Mouse (Mus musculus) brain, embryonic 14.5 days (tissue): ENCODE measurements at regions not wholly inside any gene's neighbourhood (a gene's known extent, or its start where the extent isn't known, plus 50 kb on each side); places are given as distances from the start of the nearest gene placed in this dataset.

ENCODE experiments used
- CTCF ChIP-seq: fragments of 200-500 bp; IDR thresholded peaks from 2 replicates; pipeline ENCODE4 v1.5.1; 2012; ENCODE audit warnings: inconsistent platforms, mild to moderate bottlenecking, moderate library complexity, borderline replicate concordance; ENCODE audit not compliant: insufficient read depth, insufficient read length; ENCODE audit errors: extremely low read depth
- POLR2A ChIP-seq: fragments of 200-500 bp; IDR thresholded peaks from 2 replicates; pipeline ENCODE4 v1.6.1; 2012; ENCODE audit warnings: mild to moderate bottlenecking, inconsistent platforms, borderline replicate concordance; ENCODE audit not compliant: poor library complexity, insufficient read depth, insufficient read length, severe bottlenecking; ENCODE audit errors: extremely low read depth

DNA sequence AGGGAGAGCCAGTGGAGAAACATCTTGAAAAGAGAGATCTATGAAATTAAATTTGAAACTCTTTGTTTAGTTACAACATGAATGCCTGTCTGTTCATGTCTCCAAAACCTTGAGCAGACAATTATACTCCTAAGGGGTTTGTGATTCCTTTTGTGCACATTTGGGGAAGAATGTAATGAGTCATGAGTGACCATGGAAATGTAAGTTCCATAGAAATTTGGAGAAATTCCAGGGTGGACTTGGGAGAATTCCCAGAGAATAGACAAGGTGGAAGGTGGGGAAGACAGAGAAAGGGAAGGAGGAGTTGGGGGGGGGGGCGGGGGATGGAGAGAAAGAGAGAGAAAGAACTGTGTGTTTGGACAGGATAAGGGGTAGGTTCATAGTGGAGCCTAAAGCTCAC, 87.8 kb downstream of the Tmco5 start:
- no peak for TF ChIP-seq CTCF
- no peak for TF ChIP-seq POLR2A
